Mouse (Mus musculus) embryo, embryonic 11 days (tissue): ENCODE results near the gene Mt3.
"Not testable (repeated sequence)": the region's sequence is repeated elsewhere in the genome, so short reads cannot be mapped to it uniquely, and the experiment has no call there.

Experiments
- DNase-seq: peaks from one replicate; pipeline ENCODE4 v3.0.0-alpha.2; 2015

Gene Mt3

DNA sequence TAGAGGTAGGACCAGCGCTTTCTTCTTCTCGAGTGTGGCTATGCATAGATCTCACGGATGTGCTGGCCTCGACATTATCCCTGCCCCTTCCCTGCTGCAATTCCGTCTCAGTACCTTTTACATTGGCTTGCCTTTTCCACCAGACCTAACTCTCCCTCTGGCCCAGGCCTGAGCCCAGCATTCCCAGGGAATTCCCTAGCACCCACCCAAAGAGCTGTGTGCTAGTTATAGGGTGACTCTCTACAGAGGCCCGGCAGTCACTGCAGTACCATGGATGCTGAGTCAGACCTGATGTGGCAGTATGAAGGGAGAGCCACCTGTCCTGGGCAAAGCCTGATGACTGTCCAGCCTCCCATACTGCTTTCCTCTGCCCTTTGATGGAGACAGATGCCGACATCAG is 1.0 kb downstream of the Mt3 start:
- DNase-seq, result no peak

DNA sequence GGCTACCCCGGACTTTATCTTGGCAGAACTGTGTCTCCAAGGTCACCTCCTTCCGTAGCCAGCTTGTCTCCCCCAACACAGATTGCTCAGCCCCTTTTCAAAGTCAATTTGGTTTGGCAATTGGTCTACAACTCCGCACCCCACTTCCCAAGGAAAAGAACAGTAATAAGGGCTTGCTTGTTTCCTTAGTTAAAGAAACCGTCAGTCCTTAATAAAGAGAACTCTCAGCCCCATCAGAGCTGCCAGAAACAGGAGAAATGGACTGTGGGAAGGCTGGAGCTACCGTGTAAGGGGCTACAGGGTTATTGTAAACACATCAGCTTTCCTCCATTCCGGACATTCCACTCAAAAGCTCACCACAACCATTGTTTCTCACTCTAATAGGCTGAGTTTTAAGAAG is 2.1 kb downstream of the Mt3 start:
- no peak for DNase-seq

DNA sequence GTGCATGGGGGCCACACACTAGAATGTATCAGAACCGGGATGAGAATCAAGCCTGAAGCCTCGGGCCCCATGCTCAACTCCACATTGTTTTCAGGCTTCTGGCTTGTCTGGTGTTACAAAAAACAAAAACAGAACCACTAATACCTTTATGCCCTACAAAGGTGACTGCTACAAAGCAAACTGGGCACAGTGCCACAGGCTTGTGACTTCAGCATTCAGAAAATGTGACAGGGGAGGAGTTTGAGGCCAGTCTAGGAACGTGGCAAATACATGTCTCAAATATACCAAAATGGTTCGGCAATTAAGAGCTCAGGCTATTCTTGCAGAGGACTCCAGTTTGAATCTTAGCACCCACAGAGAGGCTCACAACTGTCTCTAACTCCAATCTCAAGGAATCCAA is 3.7 kb downstream of the Mt3 start:
- no peak for DNase-seq

DNA sequence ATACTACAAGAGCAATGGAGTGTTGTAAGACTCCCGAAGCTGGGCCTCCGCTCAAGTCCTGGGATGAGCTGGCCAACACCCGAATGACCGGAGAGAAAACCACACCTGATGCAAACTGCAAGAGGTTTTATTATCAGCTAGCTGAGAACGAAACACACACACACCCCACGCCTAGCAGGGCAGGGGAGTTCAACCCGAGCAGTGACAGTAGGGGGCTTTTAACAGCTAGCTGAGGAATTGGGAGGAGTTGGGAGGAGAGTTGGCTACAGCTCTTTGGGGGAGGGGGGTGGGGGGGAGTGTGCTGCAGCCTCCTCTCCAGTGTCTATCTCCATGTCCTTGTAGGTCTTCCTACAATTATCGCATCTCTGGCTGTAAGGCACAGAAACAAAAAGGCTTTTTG is 13.4 kb downstream of the Mt3 start:
- DNase-seq, result not testable (repeated sequence)

DNA sequence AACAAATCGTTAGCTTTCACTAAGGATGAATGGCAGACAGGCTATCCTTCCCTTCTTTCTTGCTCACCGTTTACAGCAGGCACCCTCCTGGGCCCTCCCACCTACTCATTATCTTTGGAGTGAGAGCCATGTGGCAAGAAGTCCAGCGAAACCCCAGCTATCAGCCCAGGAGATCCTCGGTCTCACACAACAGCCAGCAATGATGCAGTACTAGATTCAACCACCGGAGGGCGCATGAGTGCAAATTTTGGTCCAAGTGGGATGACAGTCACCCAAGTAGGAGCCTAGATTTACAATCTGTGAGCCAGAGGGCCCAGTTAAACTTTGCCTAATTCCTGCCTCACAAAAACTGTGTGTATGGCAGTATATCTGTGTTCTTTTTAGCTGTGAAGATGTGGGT is 14.8 kb downstream of the Mt3 start:
- peak; percentile 82 for DNase-seq

DNA sequence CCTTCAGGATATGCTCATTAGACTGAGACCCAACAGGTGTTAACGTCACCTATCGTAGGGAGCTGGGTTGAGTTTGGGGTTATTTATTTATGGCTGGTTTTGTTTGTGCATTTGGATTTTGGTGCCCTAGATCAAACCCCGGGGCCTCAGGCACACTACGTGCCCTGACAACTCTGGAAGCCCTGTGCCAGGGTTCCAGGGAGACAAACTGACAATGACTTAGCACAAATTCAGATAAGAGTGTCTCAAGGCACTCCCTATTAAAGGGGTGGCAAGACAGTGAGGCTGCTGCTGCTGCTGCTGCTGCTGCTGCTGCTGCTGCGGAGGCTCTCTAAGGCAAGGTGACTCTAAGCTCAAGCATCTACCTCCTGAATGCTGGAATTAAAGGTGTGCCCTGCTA is 17.1 kb downstream of the Mt3 start:
- no peak for DNase-seq

DNA sequence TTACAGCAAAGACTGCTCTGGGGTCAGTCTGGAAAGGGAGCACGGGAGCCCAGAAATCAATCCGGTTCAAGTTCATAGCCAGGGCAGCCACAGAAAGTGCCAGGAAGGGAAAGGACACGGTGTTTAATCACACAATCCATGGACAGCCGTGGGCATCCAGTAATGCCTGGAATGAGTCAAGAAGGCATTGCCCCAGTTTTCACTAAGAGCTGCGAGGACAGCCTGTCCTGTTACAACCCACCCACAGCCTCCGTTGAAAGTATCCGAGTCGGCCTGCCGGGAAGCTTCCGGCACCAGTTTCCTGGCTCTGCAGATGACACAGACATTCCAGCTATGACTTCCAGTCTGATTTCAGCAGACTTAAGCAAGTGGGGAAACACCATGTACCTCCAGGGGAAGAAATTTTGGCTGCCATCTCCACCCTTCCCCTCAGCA is 18.9 kb downstream of the Mt3 start:
- no peak for DNase-seq

DNA sequence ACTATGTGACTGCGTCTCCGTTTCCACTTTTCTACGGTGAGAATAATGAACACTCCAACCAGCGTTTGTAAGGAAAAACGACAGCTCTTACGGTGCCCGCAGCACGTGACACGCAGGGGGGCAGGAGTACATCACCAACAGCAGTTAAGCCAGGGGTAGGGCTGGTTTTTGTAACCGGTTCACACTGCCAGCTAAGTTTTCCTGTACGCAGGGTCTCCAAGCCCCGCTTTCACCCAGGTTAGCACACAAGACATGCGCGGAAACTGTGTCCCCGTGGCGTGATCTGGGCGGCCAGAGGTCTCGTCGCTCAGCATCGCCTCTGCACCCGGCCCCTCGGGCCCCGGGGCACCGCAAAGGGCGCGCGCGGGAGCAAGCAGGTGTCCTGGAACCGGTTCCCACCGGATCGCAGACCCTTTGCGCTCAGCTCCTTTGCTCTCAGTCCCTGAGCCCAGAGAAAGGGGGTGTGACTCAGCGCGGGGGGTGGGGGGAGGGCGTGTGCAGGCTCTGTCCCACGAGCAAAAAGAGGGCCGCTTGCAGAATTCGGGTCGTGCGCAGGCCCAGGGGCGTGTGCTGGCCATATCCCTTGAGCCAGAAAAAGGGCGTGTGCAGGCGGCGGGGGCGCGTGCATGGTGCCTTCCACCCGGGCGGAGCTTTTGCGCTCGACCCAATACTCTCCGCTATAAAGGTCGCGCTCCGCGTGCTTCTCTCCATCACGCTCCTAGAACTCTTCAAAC is 19.8 kb downstream of the Mt3 start, which contains the start of gene Mt2:
Gene Mt2, plus strand, starts transcription at position 590 of the 734 bp plus-strand sequence.
- DNase-seq, result peak; percentile 69

DNA sequence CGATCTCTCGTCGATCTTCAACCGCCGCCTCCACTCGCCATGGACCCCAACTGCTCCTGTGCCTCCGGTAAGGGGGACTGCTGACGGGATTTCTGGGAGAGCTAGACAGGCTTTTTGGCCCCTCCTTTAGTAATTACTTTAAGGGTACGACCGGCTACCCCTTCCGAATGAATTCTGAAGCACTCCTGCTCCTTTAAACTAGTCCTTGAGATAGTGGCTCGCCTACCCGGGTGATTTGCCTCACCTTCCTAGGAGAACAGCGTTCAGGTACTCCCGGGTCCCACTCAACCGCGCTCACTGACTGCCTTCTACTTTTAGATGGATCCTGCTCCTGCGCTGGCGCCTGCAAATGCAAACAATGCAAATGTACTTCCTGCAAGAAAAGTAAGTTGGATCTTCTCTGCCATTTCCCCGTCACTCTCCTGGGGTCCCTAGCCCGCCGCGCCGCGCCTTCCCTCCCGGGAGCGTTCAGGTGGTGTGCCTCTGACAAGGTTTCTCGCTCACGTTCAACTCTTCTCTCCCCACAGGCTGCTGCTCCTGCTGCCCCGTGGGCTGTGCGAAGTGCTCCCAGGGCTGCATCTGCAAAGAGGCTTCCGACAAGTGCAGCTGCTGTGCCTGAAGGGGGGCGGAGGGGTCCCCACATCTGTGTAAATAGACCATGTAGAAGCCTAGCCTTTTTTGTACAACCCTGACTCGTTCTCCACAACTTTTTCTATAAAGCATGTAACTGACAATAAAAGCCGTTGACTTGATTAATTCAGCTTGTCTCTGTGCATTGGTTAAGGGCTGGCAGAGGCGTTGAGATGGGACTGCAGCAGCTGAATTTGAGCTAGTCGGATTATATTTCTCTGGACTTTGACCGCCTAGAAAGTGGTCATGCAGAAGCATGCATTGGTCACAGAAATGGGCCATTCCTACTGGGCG is 20.7 kb downstream of the Mt3 start:
- peak; percentile 55 for DNase-seq

DNA sequence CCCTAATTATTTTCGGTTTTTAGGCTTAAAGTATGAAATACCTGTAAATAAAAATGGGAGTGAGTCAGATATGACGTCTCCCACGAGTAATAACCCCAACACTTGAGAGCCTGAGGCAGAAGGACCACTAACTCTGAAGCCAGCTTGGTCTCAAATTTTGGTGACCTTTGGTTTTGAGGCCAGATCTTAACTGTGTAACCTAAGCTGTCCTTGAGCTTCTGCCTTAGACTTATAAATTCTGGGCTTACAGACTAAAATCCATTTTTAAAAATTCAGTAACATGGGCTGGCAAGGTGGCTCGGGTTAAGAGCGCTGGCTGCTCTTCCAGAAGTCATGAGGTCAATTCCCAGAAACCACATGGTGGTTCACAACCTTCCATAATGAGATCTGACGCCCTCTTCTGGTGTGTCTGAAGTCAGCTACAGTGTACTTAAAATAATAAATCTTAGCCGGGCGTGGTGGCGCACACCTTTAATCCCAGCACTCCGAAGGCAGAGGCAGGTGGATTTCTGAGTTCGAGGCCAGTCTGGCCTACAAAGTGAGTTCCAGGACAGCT is 21.5 kb downstream of the Mt3 start:
- no peak for DNase-seq

DNA sequence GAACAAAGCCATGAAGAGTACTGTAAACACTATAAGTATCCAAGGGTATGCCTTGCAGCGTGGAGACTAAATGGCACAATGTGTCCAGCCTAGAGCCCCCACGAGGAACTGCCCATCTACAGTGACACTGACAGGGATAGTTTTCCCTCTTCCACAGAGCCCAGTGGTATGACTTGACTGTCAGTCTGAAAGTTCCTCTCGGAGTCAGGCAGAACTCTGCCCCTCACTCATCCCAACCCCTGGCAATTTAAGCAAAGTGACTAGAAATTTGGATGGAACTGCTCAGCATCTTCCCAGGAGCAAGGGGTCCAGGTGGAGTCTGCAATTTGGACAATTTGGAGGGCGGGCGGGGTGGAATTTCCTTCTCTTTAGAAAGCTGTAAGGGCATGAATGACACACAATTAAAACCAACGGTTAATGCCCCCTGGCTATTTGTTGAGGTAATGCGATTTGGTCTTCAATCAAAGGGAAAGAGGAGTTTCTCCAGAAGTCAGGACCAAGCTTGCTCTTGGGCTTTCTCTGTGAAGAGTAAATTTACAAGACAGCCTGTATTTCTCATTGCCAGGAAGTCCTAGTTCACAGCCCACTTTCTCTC is 22.3 kb downstream of the Mt3 start:
- no peak for DNase-seq

DNA sequence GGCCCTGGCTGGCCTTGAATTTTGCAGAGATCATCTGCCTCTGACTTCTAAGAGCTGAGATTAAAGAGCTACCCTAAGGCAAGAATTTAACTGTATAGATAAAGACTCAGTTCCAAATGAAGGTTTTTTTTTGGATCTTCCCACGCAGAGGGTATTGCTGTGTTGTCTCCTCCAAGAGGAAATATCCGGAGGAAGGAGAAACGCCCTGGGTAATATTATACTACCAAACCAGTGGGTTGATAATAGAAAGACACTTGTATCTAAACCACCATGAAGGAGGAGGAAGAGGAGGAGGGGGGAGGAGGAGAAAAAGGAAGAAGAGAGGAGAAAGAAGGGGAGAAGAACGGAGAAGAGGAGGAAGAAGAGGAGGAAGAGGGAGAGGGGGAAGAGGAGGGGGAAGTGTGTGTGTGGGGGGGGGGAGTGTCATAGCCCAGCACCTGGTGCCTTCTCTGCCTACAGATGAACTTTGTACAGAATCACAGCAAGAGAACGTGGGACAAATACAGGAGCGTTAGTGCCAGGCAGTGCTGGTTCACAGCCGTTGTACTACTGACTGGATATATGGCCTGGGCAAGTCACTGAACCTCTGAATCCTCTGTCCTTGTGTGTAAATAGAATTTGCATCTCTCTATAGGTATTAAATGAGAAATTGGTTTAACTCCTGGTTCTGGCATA is 25.4 kb downstream of the Mt3 start:
- no peak for DNase-seq

DNA sequence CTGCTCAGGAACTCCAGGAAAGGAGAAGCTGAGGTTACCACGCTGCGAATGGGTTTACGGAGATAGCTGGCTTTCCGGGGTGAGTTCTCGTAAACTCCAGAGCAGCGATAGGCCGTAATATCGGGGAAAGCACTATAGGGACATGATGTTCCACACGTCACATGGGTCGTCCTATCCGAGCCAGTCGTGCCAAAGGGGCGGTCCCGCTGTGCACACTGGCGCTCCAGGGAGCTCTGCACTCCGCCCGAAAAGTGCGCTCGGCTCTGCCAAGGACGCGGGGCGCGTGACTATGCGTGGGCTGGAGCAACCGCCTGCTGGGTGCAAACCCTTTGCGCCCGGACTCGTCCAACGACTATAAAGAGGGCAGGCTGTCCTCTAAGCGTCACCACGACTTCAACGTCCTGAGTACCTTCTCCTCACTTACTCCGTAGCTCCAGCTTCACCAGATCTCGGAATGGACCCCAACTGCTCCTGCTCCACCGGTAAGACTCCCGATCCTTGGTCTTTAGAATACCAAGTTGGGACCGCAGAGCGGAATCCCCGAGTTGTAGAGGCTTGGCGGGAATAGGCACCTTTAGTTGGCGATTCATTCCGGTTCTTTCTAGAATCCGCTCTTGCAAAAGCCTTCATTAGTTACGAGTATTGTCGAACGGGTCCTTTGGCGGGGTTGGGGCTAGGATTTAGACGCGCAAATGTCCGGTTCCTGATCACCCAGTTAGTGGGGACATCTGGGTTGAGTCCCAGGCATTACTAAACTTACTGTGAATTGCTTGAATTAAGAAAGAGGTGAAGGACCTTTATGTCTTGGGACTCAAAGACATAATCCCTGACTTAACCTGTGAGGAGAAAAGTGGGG is 26.7 kb downstream of the Mt3 start, which contains the start of gene Mt1:
Gene Mt1, plus strand, starts transcription at position 226 of the 856 bp plus-strand sequence.
- DNase-seq, result peak; percentile 86

DNA sequence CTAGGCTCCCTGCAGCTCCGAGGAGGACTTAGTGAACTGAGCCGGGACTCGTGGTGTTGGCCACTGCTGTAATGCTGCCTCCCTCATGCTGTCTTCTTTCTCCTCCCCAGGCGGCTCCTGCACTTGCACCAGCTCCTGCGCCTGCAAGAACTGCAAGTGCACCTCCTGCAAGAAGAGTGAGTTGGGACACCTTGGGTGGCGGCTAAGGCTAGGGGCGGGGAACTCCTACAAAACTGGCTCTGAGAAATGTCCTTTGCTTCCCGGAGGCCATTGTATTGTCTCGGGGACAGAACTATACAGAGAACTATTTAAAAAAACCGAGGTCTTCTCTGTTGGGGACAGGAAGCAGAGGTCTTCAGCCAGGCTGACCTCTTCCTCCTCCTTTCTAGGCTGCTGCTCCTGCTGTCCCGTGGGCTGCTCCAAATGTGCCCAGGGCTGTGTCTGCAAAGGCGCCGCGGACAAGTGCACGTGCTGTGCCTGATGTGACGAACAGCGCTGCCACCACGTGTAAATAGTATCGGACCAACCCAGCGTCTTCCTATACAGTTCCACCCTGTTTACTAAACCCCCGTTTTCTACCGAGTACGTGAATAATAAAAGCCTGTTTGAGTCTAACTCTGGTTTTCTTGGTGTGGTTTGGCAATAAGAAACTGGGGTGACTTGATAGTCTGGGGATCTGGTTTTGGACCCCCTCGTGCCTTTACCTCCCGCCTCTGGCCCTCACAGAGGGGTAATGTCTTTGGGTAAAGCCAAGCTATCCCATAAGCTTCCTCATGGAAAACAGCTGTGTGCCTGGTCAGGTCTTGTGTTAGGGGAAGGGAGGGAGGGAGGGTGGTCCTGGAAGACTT is 27.5 kb downstream of the Mt3 start:
- no peak for DNase-seq

DNA sequence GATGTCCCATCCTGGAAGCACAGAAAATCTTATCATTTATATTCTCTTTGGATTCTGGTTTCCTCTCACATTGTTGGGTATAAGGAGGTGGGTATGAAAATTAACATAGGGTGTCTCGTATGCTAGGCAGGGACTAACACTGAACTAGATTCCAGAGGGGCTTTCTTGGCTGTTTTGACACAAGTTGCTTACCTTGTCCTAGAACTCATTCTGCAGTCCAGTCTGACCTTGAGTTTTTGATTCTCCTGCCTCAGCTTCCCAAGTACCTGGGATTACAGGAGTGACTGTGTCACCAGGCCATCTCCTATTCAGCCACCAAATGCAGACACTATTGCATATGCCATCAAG is 28.1 kb downstream of the Mt3 start:
- no peak for DNase-seq

DNA sequence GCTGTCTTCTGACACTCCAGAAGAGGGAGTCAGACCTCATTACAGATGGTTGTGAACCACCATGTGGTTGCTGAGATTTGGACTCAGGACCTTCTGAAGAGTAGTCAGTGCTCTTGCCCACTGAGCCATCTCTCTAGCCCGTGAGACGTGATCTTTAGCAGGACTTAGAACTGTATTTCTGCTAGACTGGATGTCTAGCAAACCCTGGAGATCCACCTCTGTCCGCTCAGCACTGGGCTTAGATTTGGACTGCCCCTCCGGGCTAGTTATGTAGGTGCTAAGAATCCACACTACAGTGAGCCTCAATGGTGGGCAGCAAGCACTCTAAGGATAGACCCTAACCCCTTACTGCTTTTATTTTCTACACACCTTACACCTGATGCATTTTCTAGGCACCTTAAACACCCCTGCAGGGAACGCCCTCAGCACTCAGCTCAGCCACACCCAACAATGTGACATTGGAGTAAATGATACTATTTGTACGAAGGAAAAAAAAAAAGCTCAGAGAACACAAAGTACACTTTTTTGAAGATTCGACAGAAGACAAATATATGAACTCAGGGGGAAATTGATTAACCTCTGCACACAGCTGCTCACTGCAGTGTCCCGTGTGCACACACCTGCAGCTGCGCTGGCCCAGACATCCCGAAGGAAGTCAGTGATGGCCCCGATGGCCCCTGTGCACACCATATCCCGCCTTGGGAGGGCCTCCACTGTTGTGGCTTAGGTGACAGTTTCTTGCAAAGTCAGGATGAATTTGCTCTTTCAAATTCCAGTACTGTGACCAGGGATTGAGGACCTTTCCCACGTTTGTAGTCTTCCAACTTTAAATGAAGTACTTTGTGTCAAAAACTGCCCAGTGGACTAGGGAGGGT is 29.9 kb downstream of the Mt3 start:
- DNase-seq, result no peak

DNA sequence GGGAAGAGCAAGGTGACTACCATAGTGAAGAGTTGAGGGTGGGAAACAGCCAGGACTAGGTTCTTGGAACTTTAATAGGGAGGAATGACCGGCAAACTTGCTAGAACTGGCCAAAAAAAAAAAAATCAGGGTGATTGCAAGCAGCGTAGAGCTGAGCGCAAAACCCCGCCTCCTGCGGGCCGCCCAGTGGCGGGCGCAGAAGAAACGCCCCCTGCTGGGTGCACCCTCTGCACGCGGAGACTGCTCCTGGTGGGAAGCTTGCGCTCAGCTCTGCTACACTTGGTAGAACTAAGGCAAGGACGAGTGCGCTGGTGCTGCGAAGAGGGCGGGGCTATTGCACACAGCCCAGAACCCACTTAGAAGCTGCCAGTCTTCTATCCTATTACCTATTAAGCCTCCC is 30.7 kb downstream of the Mt3 start:
- peak; percentile 86 for DNase-seq

DNA sequence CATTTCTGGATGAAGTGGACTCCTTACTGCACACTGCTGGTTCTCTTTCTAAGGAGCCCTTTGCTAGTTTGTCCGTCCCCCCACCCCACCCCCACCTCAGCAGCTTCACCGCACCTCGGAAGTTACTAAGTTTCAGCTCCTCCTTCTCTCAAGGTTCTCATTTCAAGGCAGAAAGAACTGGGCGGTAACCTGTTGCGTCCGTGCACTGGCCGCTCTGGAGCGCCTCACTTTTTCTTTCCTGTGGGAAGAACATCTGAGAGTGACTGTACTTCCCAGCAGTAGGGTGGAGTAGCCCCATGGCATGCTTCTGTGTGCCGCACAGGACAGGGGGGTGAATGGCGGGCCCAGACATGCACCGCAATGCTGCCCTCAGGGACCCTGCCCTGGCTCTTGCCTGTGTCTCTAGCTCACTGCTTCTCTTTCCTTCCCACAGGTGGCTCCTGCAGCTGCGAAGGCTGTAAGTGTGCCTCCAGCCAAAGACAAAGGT is 32.0 kb downstream of the Mt3 start:
- DNase-seq, result no peak

DNA sequence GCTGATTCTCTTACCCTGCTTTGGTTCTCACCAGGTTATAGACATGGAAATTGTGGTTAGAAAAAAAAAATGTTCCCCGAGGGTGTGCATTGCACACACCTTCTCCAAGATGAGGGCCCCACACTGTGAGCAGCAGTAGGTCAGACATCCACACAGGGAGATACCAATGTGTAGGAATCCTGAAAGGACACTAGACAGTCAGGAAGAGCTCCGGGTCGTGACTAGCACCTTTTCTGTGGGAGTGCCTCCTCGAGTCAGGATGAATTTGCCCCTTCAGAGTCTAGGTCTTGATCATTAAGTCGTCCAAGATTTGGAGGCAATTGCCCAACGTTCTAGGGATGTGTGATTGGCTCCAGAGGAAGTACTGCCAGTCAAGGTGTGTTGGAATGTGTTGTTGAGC is 33.4 kb downstream of the Mt3 start:
- DNase-seq, result no peak

DNA sequence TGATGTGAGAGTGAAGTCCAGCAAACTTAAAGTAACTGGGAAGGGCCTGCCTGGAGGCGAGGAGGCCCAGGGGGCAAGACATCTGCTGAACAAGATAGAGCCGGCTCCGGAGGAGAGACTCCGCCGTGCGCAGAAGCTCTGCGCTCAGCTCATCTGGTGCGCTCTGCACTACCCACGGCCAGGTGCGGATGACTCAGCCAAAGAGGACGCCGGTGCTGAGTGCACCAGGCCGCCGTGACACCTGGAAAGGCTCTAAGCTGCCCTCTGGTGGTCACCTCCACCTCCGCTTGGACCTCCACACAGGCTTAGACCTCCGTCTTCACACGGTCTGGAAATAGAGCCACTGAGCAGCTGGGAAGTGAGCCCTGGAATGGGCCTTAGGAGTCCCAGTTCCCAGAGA is 34.1 kb downstream of the Mt3 start:
- DNase-seq, result peak; percentile 82
